Mouse (Mus musculus): ENCODE data around the gene Gimap5. TPM values are rescaled to one million over a fixed set of nuclear protein-coding genes. Genes with fewer than 3 reads are reported as not detected.

Gene Gimap5
- polyA plus RNA-seq, 1 experiment from 2014 or later = 0.71 TPM

GRCm38 (mm10) chr6:48785189-48785588 is 39.2 kb downstream of the Gimap5 start:
- ATAC-seq (replicated peaks) = no peak
- 80% methylated on average over 1 of the region's 1 CpGs for WGBS

GRCm38 (mm10) chr6:48785601-48786000 is 39.6 kb downstream of the Gimap5 start:
- Histone ChIP-seq H3K27me3 (replicated peaks) (no peaks in the 10 kb centered on the region), H3K9me3 (no peaks in the 10 kb centered on the region), H3K36me3 (replicated peaks) (no peaks in the 10 kb centered on the region), H3K9ac (no peak overlapping the region), H3K27ac (no peak overlapping the region), H3K4me3 (no peak overlapping the region), H3K4me2 (no peak overlapping the region), H3K4me1 (no peaks in the 10 kb centered on the region)
- WGBS = 81% methylated on average over 2 of the region's 2 CpGs
- ATAC-seq (replicated peaks) = no peak

More at GRCm38 (mm10) chr6:48785189-48785588, 39.2 kb downstream of the Gimap5 start:
- no peaks in the 10 kb centered on the region for H3K9me3 ChIP-seq
- H3K9ac ChIP-seq = no peak overlapping the region
- H3K27ac ChIP-seq = no peak overlapping the region
- H3K4me2 ChIP-seq = no peak overlapping the region
- no peak overlapping the region for H3K4me3 ChIP-seq
- no peaks in the 10 kb centered on the region for H3K27me3 ChIP-seq (replicated peaks)
- no peaks in the 10 kb centered on the region for H3K36me3 ChIP-seq (replicated peaks)
- no peaks in the 10 kb centered on the region for H3K4me1 ChIP-seq

GRCm38 (mm10) chr6:48787867-48788266 is 41.9 kb downstream of the Gimap5 start:
- Histone ChIP-seq H3K4me1 (no peaks in the 10 kb centered on the region), H3K4me3 (no peak overlapping the region), H3K36me3 (replicated peaks) (no peaks in the 10 kb centered on the region), H3K4me2 (no peak overlapping the region), H3K9ac (no peak overlapping the region), H3K9me3 (no peaks in the 10 kb centered on the region), H3K27me3 (replicated peaks) (no peaks in the 10 kb centered on the region), H3K27ac (no peak overlapping the region)
- 89% methylated on average over 2 of the region's 2 CpGs for WGBS
- ATAC-seq (replicated peaks) = no peak

GRCm38 (mm10) chr6:48801897-48802296 is 55.9 kb downstream of the Gimap5 start:
- WGBS = 92% methylated on average over 1 of the region's 1 CpGs
- no peaks in the 10 kb centered on the region for H3K27me3 ChIP-seq (replicated peaks)
- no peaks in the 10 kb centered on the region for H3K36me3 ChIP-seq (replicated peaks)
- no peak overlapping the region for H3K4me2 ChIP-seq
- H3K27ac ChIP-seq = no peak overlapping the region
- no peak for ATAC-seq (replicated peaks)
- H3K9ac ChIP-seq = no peak overlapping the region
- no peak overlapping the region for H3K4me3 ChIP-seq
- H3K9me3 ChIP-seq = no peaks in the 10 kb centered on the region
- no peaks in the 10 kb centered on the region for H3K4me1 ChIP-seq

- no peak overlapping the region for H3K4me2 ChIP-seq
Measured at GRCm38 (mm10) chr6:48803406-48804051, 57.5 kb downstream of the Gimap5 start.

More at GRCm38 (mm10) chr6:48803406-48804051, 57.5 kb downstream of the Gimap5 start:
- no peak for ATAC-seq (replicated peaks)
- no peaks in the 10 kb centered on the region for H3K27me3 ChIP-seq (replicated peaks)
- no peaks in the 10 kb centered on the region for H3K36me3 ChIP-seq (replicated peaks)
- no peak overlapping the region for H3K27ac ChIP-seq
- no peaks in the 10 kb centered on the region for H3K4me1 ChIP-seq
- H3K9me3 ChIP-seq = no peaks in the 10 kb centered on the region
- no peak overlapping the region for H3K4me3 ChIP-seq
- H3K9ac ChIP-seq = no peak overlapping the region

Other genes with a start within 250 kb of the Gimap5 start
- gene Atp6v0e2, start 208.6 kb upstream of the Gimap5 start, polyA plus RNA-seq (2015; fragmentation: Nextera tagmentation; extraction: Ambion mirVana) = 292 and 304 TPM in 2 replicates
- gene Lrrc61, start 191.4 kb upstream of the Gimap5 start, polyA plus RNA-seq (2015; fragmentation: Nextera tagmentation; extraction: Ambion mirVana) = 27.9 and 28.5 TPM in 2 replicates
- gene Rarres2, start 173.4 kb upstream of the Gimap5 start, polyA plus RNA-seq (2015; fragmentation: Nextera tagmentation; extraction: Ambion mirVana) = 4.5 and 5.6 TPM in 2 replicates
- gene Gm45021, start 156.6 kb upstream of the Gimap5 start, polyA plus RNA-seq (2015; fragmentation: Nextera tagmentation; extraction: Ambion mirVana) = not detected in 2 replicates
- gene Repin1, start 152.3 kb upstream of the Gimap5 start, polyA plus RNA-seq (2015; fragmentation: Nextera tagmentation; extraction: Ambion mirVana) = 48.9 and 50.4 TPM in 2 replicates
- 0.88 TPM in 1 of 2 replicates, not detected in the other for gene Gm44965, start 152.3 kb upstream of the Gimap5 start, polyA plus RNA-seq (2015; fragmentation: Nextera tagmentation; extraction: Ambion mirVana)
- 16.3 and 16.8 TPM in 2 replicates for gene Zfp775, start 144.1 kb upstream of the Gimap5 start, polyA plus RNA-seq (2015; fragmentation: Nextera tagmentation; extraction: Ambion mirVana)
- gene AI854703, start 119.4 kb upstream of the Gimap5 start, polyA plus RNA-seq (2015; fragmentation: Nextera tagmentation; extraction: Ambion mirVana) = 20.9 and 23.8 TPM in 2 replicates
- gene Gimap8, start 99.0 kb upstream of the Gimap5 start, polyA plus RNA-seq (2015; fragmentation: Nextera tagmentation; extraction: Ambion mirVana) = 0.52 and 0.86 TPM in 2 replicates
- 1.5 and 1.7 TPM in 2 replicates for gene Gimap9, start 70.1 kb upstream of the Gimap5 start, polyA plus RNA-seq (2015; fragmentation: Nextera tagmentation; extraction: Ambion mirVana)
- 0.68 and 1.5 TPM in 2 replicates for gene Gimap4, start 61.6 kb upstream of the Gimap5 start, polyA plus RNA-seq (2015; fragmentation: Nextera tagmentation; extraction: Ambion mirVana)
- gene Gimap6, start 38.0 kb upstream of the Gimap5 start, polyA plus RNA-seq (2015; fragmentation: Nextera tagmentation; extraction: Ambion mirVana) = 6.6 and 6.8 TPM in 2 replicates
- 0.88 TPM in 1 of 2 replicates, not detected in the other for gene Gm28053, start 27.6 kb upstream of the Gimap5 start, polyA plus RNA-seq (2015; fragmentation: Nextera tagmentation; extraction: Ambion mirVana)
- not detected in 2 replicates for gene Gimap7, start 27.6 kb upstream of the Gimap5 start, polyA plus RNA-seq (2015; fragmentation: Nextera tagmentation; extraction: Ambion mirVana)
- gene Gimap1, start 7.1 kb upstream of the Gimap5 start, polyA plus RNA-seq (2015; fragmentation: Nextera tagmentation; extraction: Ambion mirVana) = 4.8 and 5.8 TPM in 2 replicates
- not detected in 2 replicates for gene Gimap3, start 24.7 kb downstream of the Gimap5 start, polyA plus RNA-seq (2015; fragmentation: Nextera tagmentation; extraction: Ambion mirVana)
- 15.0 and 16.1 TPM in 2 replicates for gene Tmem176a, start 94.7 kb downstream of the Gimap5 start, polyA plus RNA-seq (2015; fragmentation: Nextera tagmentation; extraction: Ambion mirVana)
- 110 and 122 TPM in 2 replicates for gene Tmem176b, start 95.3 kb downstream of the Gimap5 start, polyA plus RNA-seq (2015; fragmentation: Nextera tagmentation; extraction: Ambion mirVana)
- not detected in 2 replicates for gene Aoc1, start 126.7 kb downstream of the Gimap5 start, polyA plus RNA-seq (2015; fragmentation: Nextera tagmentation; extraction: Ambion mirVana)
- gene 1600015I10Rik, start 183.7 kb downstream of the Gimap5 start, polyA plus RNA-seq (2015; fragmentation: Nextera tagmentation; extraction: Ambion mirVana) = not detected in 2 replicates
- gene Doxl2, start 228.8 kb downstream of the Gimap5 start, polyA plus RNA-seq (2015; fragmentation: Nextera tagmentation; extraction: Ambion mirVana) = not detected in 2 replicates
- gene Svs1, start 240.7 kb downstream of the Gimap5 start, polyA plus RNA-seq (2015; fragmentation: Nextera tagmentation; extraction: Ambion mirVana) = not detected in 2 replicates

Data from midbrain, embryonic 15.5 days (tissue).